Mouse (Mus musculus): ENCODE measurements at regions not wholly inside any gene's neighbourhood (a gene's known extent, or its start where the extent isn't known, plus 50 kb on each side); places are given as distances from the start of the nearest gene placed in this dataset.

GRCm38 (mm10) chr8:35112591-35113265, 652.9 kb upstream of the Gm19410 start:
- H3K36me3 ChIP-seq (ENCODE audit: control insufficient read depth, insufficient read depth, low read length), result no peaks in the 10 kb centered on the region
- 93% methylated on average over 7 of the region's 7 CpGs for WGBS
- H3K4me1 ChIP-seq (ENCODE audit: control insufficient read depth, insufficient read depth, low read length), result no peaks in the 10 kb centered on the region
- no peak overlapping the region for H3K4me2 ChIP-seq (ENCODE audit: low read length)
- no peaks in the 10 kb centered on the region for H3K9me3 ChIP-seq (replicated peaks; ENCODE audit: control insufficient read depth, low read length)
- H3K9ac ChIP-seq (ENCODE audit: low read length), result no peak overlapping the region
- ATAC-seq, result no peak
- H3K4me3 ChIP-seq (ENCODE audit: low read depth, low read length), result no peak overlapping the region
- no peak overlapping the region for H3K27ac ChIP-seq (ENCODE audit: low read depth, low read length)
- no peaks in the 10 kb centered on the region for H3K27me3 ChIP-seq (replicated peaks; ENCODE audit: control insufficient read depth, insufficient read depth, low read length)
- DNase-seq (ENCODE audit: low spot score), result no peak

- no peaks in the 10 kb centered on the region for H3K4me1 ChIP-seq (ENCODE audit: control insufficient read depth, insufficient read depth, low read length)
- H3K27ac ChIP-seq (ENCODE audit: low read depth, low read length), result no peak overlapping the region
- WGBS, result 92% methylated on average over 10 of the region's 10 CpGs
- H3K9ac ChIP-seq (ENCODE audit: low read length), result no peak overlapping the region
- H3K27me3 ChIP-seq (replicated peaks; ENCODE audit: control insufficient read depth, insufficient read depth, low read length), result no peaks in the 10 kb centered on the region
- no peak overlapping the region for H3K4me2 ChIP-seq (ENCODE audit: low read length)
- H3K9me3 ChIP-seq (replicated peaks; ENCODE audit: control insufficient read depth, low read length), result no peaks in the 10 kb centered on the region
- DNase-seq (ENCODE audit: low spot score) (no peak), ATAC-seq (no peak)
- H3K4me3 ChIP-seq (ENCODE audit: low read depth, low read length), result no peak overlapping the region
- H3K36me3 ChIP-seq (ENCODE audit: control insufficient read depth, insufficient read depth, low read length), result no peaks in the 10 kb centered on the region
These were observed 651.6 kb upstream of the Gm19410 start for GRCm38 (mm10) chr8:35114031-35114430.

GRCm38 (mm10) chr8:35120612-35121011, 645.0 kb upstream of the Gm19410 start:
- Histone ChIP-seq H3K9ac (ENCODE audit: low read length) (no peak overlapping the region), H3K4me3 (ENCODE audit: low read depth, low read length) (no peak overlapping the region), H3K9me3 (replicated peaks; ENCODE audit: control insufficient read depth, low read length) (no peaks in the 10 kb centered on the region), H3K27ac (ENCODE audit: low read depth, low read length) (no peak overlapping the region), H3K36me3 (ENCODE audit: control insufficient read depth, insufficient read depth, low read length) (no peaks in the 10 kb centered on the region), H3K4me2 (ENCODE audit: low read length) (no peak overlapping the region), H3K27me3 (replicated peaks; ENCODE audit: control insufficient read depth, insufficient read depth, low read length) (no peaks in the 10 kb centered on the region), H3K4me1 (ENCODE audit: control insufficient read depth, insufficient read depth, low read length) (peaks cover 8% of the 10 kb centered on the region)
- 70% methylated on average over 5 of the region's 5 CpGs for WGBS
- DNase-seq (ENCODE audit: low spot score) (no peak), ATAC-seq (no peak)

- Histone ChIP-seq H3K27me3 (replicated peaks; ENCODE audit: control insufficient read depth, insufficient read depth, low read length) (no peaks in the 10 kb centered on the region), H3K4me2 (ENCODE audit: low read length) (no peak overlapping the region), H3K9ac (ENCODE audit: low read length) (no peak overlapping the region), H3K36me3 (ENCODE audit: control insufficient read depth, insufficient read depth, low read length) (no peaks in the 10 kb centered on the region), H3K4me3 (ENCODE audit: low read depth, low read length) (no peak overlapping the region), H3K4me1 (ENCODE audit: control insufficient read depth, insufficient read depth, low read length) (peaks cover 8% of the 10 kb centered on the region), H3K27ac (ENCODE audit: low read depth, low read length) (no peak overlapping the region), H3K9me3 (replicated peaks; ENCODE audit: control insufficient read depth, low read length) (no peaks in the 10 kb centered on the region)
- DNase-seq (ENCODE audit: low spot score) (no peak), ATAC-seq (no peak)
- WGBS, result 40% methylated on average over 8 of the region's 8 CpGs
These were observed 644.5 kb upstream of the Gm19410 start for GRCm38 (mm10) chr8:35121084-35121483.

GRCm38 (mm10) chr8:35123196-35123621, 642.4 kb upstream of the Gm19410 start:
- Histone ChIP-seq H3K9ac (ENCODE audit: low read length) (0 out of 2 replicates have a peak overlapping the region, but pooled peaks have one; percentile 35), H3K27me3 (replicated peaks; ENCODE audit: control insufficient read depth, insufficient read depth, low read length) (no peaks in the 10 kb centered on the region), H3K27ac (ENCODE audit: low read depth, low read length) (peak overlapping the region; percentile 5; the same call in 1 of the 2 replicates), H3K9me3 (replicated peaks; ENCODE audit: control insufficient read depth, low read length) (no peaks in the 10 kb centered on the region), H3K4me2 (ENCODE audit: low read length) (peak overlapping the region; percentile 52), H3K36me3 (ENCODE audit: control insufficient read depth, insufficient read depth, low read length) (no peaks in the 10 kb centered on the region), H3K4me1 (ENCODE audit: control insufficient read depth, insufficient read depth, low read length) (peaks cover 8% of the 10 kb centered on the region), H3K4me3 (ENCODE audit: low read depth, low read length) (peak overlapping the region; percentile 28; the same call in 1 of the 2 replicates)
- WGBS, result 1% methylated on average over 14 of the region's 14 CpGs
- DNase-seq (ENCODE audit: low spot score) (peak; percentile 86), ATAC-seq (peak; percentile 73)

GRCm38 (mm10) chr8:35125179-35125578, 640.4 kb upstream of the Gm19410 start:
- 93% methylated on average over 3 of the region's 3 CpGs for WGBS

GRCm38 (mm10) chr8:35132281-35132680, 633.3 kb upstream of the Gm19410 start:
- H3K36me3 ChIP-seq (ENCODE audit: control insufficient read depth, insufficient read depth, low read length), result no peaks in the 10 kb centered on the region
- no peak overlapping the region for H3K9ac ChIP-seq (ENCODE audit: low read length)
- H3K27ac ChIP-seq (ENCODE audit: low read depth, low read length), result no peak overlapping the region
- peaks cover 3% of the 10 kb centered on the region; the same call in 1 of the 2 replicates for H3K4me1 ChIP-seq (ENCODE audit: control insufficient read depth, insufficient read depth, low read length)
- H3K27me3 ChIP-seq (replicated peaks; ENCODE audit: control insufficient read depth, insufficient read depth, low read length), result no peaks in the 10 kb centered on the region
- no peak overlapping the region for H3K4me3 ChIP-seq (ENCODE audit: low read depth, low read length)
- H3K9me3 ChIP-seq (replicated peaks; ENCODE audit: control insufficient read depth, low read length), result no peaks in the 10 kb centered on the region
- no peak overlapping the region for H3K4me2 ChIP-seq (ENCODE audit: low read length)
- no peak for DNase-seq (ENCODE audit: low spot score)
- 91% methylated on average over 1 of the region's 1 CpGs for WGBS
- no peak for ATAC-seq

More at GRCm38 (mm10) chr8:35125179-35125578, 640.4 kb upstream of the Gm19410 start:
- DNase-seq (ENCODE audit: low spot score), result no peak
- no peak overlapping the region for H3K9ac ChIP-seq (ENCODE audit: low read length)
- ATAC-seq, result no peak
- no peak overlapping the region for H3K4me2 ChIP-seq (ENCODE audit: low read length)
- no peak overlapping the region for H3K4me3 ChIP-seq (ENCODE audit: low read depth, low read length)
- H3K27ac ChIP-seq (ENCODE audit: low read depth, low read length), result no peak overlapping the region
- H3K27me3 ChIP-seq (replicated peaks; ENCODE audit: control insufficient read depth, insufficient read depth, low read length), result no peaks in the 10 kb centered on the region
- peaks cover 8% of the 10 kb centered on the region for H3K4me1 ChIP-seq (ENCODE audit: control insufficient read depth, insufficient read depth, low read length)
- no peaks in the 10 kb centered on the region for H3K9me3 ChIP-seq (replicated peaks; ENCODE audit: control insufficient read depth, low read length)
- H3K36me3 ChIP-seq (ENCODE audit: control insufficient read depth, insufficient read depth, low read length), result no peaks in the 10 kb centered on the region

- Histone ChIP-seq H3K4me2 (ENCODE audit: low read length) (no peak overlapping the region), H3K9me3 (replicated peaks; ENCODE audit: control insufficient read depth, low read length) (no peaks in the 10 kb centered on the region), H3K27ac (ENCODE audit: low read depth, low read length) (no peak overlapping the region), H3K4me3 (ENCODE audit: low read depth, low read length) (no peak overlapping the region), H3K36me3 (ENCODE audit: control insufficient read depth, insufficient read depth, low read length) (no peaks in the 10 kb centered on the region), H3K9ac (ENCODE audit: low read length) (no peak overlapping the region), H3K4me1 (ENCODE audit: control insufficient read depth, insufficient read depth, low read length) (peaks cover 2% of the 10 kb centered on the region; the same call in 1 of the 2 replicates), H3K27me3 (replicated peaks; ENCODE audit: control insufficient read depth, insufficient read depth, low read length) (no peaks in the 10 kb centered on the region)
- WGBS, result 94% methylated on average over 7 of the region's 7 CpGs
- DNase-seq (ENCODE audit: low spot score), result no peak
- ATAC-seq, result no peak
These were observed 630.0 kb upstream of the Gm19410 start for GRCm38 (mm10) chr8:35135630-35136029.

GRCm38 (mm10) chr8:35136643-35137042, 628.9 kb upstream of the Gm19410 start:
- Histone ChIP-seq H3K4me2 (ENCODE audit: low read length) (no peak overlapping the region), H3K36me3 (ENCODE audit: control insufficient read depth, insufficient read depth, low read length) (no peaks in the 10 kb centered on the region), H3K27ac (ENCODE audit: low read depth, low read length) (no peak overlapping the region), H3K4me3 (ENCODE audit: low read depth, low read length) (no peak overlapping the region), H3K9me3 (replicated peaks; ENCODE audit: control insufficient read depth, low read length) (no peaks in the 10 kb centered on the region), H3K9ac (ENCODE audit: low read length) (no peak overlapping the region), H3K4me1 (ENCODE audit: control insufficient read depth, insufficient read depth, low read length) (no peaks in the 10 kb centered on the region), H3K27me3 (replicated peaks; ENCODE audit: control insufficient read depth, insufficient read depth, low read length) (no peaks in the 10 kb centered on the region)
- 93% methylated on average over 3 of the region's 3 CpGs for WGBS
- ATAC-seq, result no peak
- DNase-seq (ENCODE audit: low spot score), result no peak

Data from forebrain, embryonic 14.5 days (tissue).